Mouse (Mus musculus): ENCODE data around the gene Lmntd1.

Lmntd1 gene

GRCm38 (mm10) chr6:145614219-145614618, at the start of gene Lmntd1:
Gene Lmntd1, minus strand, starts transcription at chr6:145614319.
- no peak for DNase-seq

- no peak for DNase-seq
Measured at GRCm38 (mm10) chr6:145660943-145661342, 46.8 kb upstream of the Lmntd1 start.

GRCm38 (mm10) chr6:145659116-145659515, 45.0 kb upstream of the Lmntd1 start:
- peak; percentile 25 to 39 for DNase-seq

- peak in 1 of 2 experiments; percentile 43 for DNase-seq
Measured at GRCm38 (mm10) chr6:145656740-145657591, 42.8 kb upstream of the Lmntd1 start.

- DNase-seq: peak in 1 of 2 experiments; percentile 22
Measured at GRCm38 (mm10) chr6:145655678-145656077, 41.6 kb upstream of the Lmntd1 start.

- no peak for DNase-seq
Measured at GRCm38 (mm10) chr6:145654062-145654836, 40.1 kb upstream of the Lmntd1 start.

GRCm38 (mm10) chr6:145653626-145654025, 39.5 kb upstream of the Lmntd1 start:
- no peak for DNase-seq

- no peak for DNase-seq
Measured at GRCm38 (mm10) chr6:145652986-145653385, 38.9 kb upstream of the Lmntd1 start.

- no peak for DNase-seq
Measured at GRCm38 (mm10) chr6:145651976-145652375, 37.9 kb upstream of the Lmntd1 start.

- DNase-seq: no peak
Measured at GRCm38 (mm10) chr6:145640971-145641506, 26.9 kb upstream of the Lmntd1 start.

GRCm38 (mm10) chr6:145638248-145638647, 24.1 kb upstream of the Lmntd1 start:
- peak in 1 of 2 experiments; percentile 40 for DNase-seq

GRCm38 (mm10) chr6:145636682-145637081, 22.6 kb upstream of the Lmntd1 start:
- DNase-seq: no peak

GRCm38 (mm10) chr6:145634454-145634853, 20.3 kb upstream of the Lmntd1 start:
- no peak for DNase-seq

GRCm38 (mm10) chr6:145630269-145630668, 16.1 kb upstream of the Lmntd1 start:
- peak in 1 of 2 experiments; percentile 15 for DNase-seq

GRCm38 (mm10) chr6:145623141-145623540, 9.0 kb upstream of the Lmntd1 start:
- DNase-seq: no peak

GRCm38 (mm10) chr6:145616402-145617229, 2.5 kb upstream of the Lmntd1 start:
- DNase-seq: no peak

- no peak for DNase-seq
Measured at GRCm38 (mm10) chr6:145615666-145616210, 1.6 kb upstream of the Lmntd1 start, which contains the start of gene Tuba3b. Gene Tuba3b, plus strand, starts transcription at chr6:145615757.

GRCm38 (mm10) chr6:145612611-145613010, 1.5 kb downstream of the Lmntd1 start:
- DNase-seq: peak; percentile 63 to 79

- DNase-seq: no peak
Measured at GRCm38 (mm10) chr6:145610901-145611300, 3.2 kb downstream of the Lmntd1 start.

- DNase-seq: no peak
Measured at GRCm38 (mm10) chr6:145608693-145609092, 5.4 kb downstream of the Lmntd1 start.

- DNase-seq: no peak
Measured at GRCm38 (mm10) chr6:145607746-145608145, 6.4 kb downstream of the Lmntd1 start.

- no peak for DNase-seq
Measured at GRCm38 (mm10) chr6:145605203-145605602, 8.9 kb downstream of the Lmntd1 start.

Data from cerebellum, postnatal 14 days (tissue).